In genomic region chr9:60608086-60608485, GRCm38 (mm10) we compare ENCODE assay signal across 12 mouse cellular contexts.
DNase-seq lines count a peak whose midpoint lies in the region.
"Had no signal": no experiment of that assay in that cellular context is flagged by ENCODE, and none has a peak within 500 bp of the region (broad histone marks: within the 10 kb centered on the region; RNA-seq: fewer than 3 reads in every experiment).

No protein-coding gene starts in this region.

- intact Hi-C loops in heart, postnatal 25 days (cut with DNase I) = no loop called here

- DNase-seq in cerebellum, adult 11-12 months = peak; percentile 54
- no peak for DNase-seq in cerebellum, adult 11 months
- DNase-seq in brain, adult 2 months (ENCODE audit: low read depth, low spot score) = peak; percentile 29
- DNase-seq in cerebellum, adult 9-10 months = peak; percentile 59
- peak; percentile 61 to 72 for DNase-seq in cerebellum, postnatal 25 days
- DNase-seq in heart, postnatal 25 days (ENCODE audit: low spot score) = no peak
- no peak for DNase-seq in spleen, postnatal 10 days (ENCODE audit: low spot score in 2 of 2)
- DNase-seq: embryo, embryonic 11 days; gastrocnemius, postnatal 25 days; heart, adult 18-20 months; heart, postnatal 10 days; heart, postnatal 4 days had no signal

Comparison
In these comparisons a context has a peak if more than half of its experiments do, and no peak if none do; other contexts are left out.
1. DNase-seq: peak in cerebellum, adult 11-12 months (single experiment), brain, adult 2 months (single experiment), cerebellum, adult 9-10 months (single experiment) and cerebellum, postnatal 25 days (2 of 2); none in cerebellum, adult 11 months (single experiment), heart, postnatal 25 days (single experiment) and spleen, postnatal 10 days (0 of 2).